Mouse (Mus musculus): ENCODE measurements around the gene Zscan4-ps3.
"Not testable (repeated sequence)": the region's sequence is repeated elsewhere in the genome, so short reads cannot be mapped to it uniquely, and the experiment has no call there.

The Zscan4-ps3 gene

GRCm38 (mm10) chr7:11609008-11609407, at the start of gene Zscan4-ps3:
Gene Zscan4-ps3 (plus strand): TSS chr7:11609308.
- DNase-seq, result not testable (repeated sequence)

DNA sequence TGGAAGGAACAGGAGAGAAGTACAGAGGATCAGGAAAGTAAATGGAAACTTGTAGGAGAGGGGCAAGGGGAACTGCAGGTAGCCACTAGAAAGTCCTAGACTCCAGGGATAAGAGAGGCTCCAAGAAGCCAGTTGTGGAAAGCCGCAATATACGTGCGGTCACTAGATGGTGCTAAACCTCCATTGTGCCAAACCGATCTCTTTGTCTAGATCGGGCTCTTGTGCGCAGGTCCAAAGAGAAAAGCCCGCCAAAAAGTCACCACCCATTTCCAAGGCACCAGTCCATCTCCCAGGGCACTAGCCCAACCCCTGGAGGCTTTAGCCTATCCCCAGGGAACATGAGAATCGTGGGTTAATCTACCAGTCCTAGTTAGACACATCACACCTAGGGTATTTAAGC, 8.0 kb downstream of the Zscan4-ps3 start:
- DNase-seq, result not testable (repeated sequence)
